Mouse (Mus musculus) mesoderm, embryonic 11.5 days (tissue): ENCODE measurements at regions not wholly inside any gene's neighbourhood (a gene's known extent, or its start where the extent isn't known, plus 50 kb on each side); places are given as distances from the start of the nearest gene placed in this dataset.

ENCODE experiments used
- DNase-seq: peaks from one replicate; pipeline ENCODE4 v3.0.0-alpha.2; 2012; ENCODE audit warnings: low read depth, low spot score

DNA sequence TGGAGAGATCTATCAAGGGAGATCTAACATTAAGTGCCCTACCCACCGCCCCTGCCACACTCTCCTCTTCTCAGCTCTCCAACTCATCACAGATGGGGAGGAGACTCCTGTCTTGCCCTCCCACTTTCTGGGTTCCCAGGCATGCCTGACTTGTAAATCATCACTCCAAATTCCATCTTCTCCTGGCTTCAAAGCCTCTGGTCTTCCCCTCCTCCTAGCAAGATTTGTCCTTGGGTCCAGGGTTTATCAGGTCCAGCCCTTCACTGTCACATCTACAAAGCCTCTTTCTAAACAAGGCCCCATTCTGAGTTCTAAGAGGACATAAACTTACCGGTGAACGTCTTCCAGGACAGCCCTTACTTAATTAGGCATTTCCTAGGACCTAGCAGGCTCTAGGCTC is 73.3 kb upstream of the Col5a1 start:
- DNase-seq = no peak

GRCm38 (mm10) chr2:27813370-27813769 is 72.9 kb upstream of the Col5a1 start:
- DNase-seq = peak; percentile 68

- no peak for DNase-seq
These were observed 67.6 kb upstream of the Col5a1 start for GRCm38 (mm10) chr2:27818656-27819055.

- DNase-seq = no peak
These were observed 59.4 kb upstream of the Col5a1 start for GRCm38 (mm10) chr2:27826826-27827225.

GRCm38 (mm10) chr2:27827582-27827981 is 58.6 kb upstream of the Col5a1 start:
- DNase-seq = no peak

DNA sequence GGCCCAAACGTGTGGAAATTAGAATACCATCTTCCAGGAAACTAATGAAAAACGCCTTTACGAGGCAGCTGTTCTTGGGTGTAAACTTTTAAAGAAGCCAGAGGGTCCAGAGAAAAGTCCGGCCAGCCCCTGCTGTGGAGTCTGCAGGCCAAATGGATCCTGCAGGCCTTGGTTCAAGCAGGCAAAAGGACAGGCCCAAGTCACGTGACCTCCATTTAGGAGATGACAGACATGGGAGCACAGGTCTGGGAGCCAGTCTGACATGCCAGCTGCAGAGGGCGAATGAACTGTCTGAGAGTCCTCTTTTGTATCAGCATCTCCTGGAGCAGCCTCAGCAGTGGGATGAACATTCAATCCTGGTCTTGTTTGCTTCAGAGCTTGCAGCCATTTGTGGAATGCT is 58.0 kb upstream of the Col5a1 start:
- DNase-seq = no peak

DNA sequence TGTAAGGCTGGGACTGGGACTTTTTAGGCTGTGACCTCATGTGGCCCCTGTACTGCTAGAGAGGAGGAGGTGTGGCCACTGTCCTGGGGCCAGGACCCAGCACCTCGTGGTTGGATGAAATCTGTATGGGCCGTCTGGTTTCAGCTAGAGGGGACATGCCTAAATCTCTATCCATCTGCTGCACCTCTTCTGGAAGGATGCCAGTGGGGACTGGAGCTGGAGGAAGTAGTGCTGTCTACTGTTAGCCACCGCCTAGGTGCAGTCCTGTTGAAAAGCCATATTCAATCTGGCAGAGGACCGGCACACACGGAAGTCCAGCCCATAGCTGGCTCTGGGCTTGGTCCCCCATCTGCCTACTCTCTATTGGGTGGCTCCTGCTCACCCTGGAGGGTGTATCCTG is 56.7 kb upstream of the Col5a1 start:
- DNase-seq = no peak

GRCm38 (mm10) chr2:27834971-27835370 is 51.3 kb upstream of the Col5a1 start:
- no peak for DNase-seq

DNA sequence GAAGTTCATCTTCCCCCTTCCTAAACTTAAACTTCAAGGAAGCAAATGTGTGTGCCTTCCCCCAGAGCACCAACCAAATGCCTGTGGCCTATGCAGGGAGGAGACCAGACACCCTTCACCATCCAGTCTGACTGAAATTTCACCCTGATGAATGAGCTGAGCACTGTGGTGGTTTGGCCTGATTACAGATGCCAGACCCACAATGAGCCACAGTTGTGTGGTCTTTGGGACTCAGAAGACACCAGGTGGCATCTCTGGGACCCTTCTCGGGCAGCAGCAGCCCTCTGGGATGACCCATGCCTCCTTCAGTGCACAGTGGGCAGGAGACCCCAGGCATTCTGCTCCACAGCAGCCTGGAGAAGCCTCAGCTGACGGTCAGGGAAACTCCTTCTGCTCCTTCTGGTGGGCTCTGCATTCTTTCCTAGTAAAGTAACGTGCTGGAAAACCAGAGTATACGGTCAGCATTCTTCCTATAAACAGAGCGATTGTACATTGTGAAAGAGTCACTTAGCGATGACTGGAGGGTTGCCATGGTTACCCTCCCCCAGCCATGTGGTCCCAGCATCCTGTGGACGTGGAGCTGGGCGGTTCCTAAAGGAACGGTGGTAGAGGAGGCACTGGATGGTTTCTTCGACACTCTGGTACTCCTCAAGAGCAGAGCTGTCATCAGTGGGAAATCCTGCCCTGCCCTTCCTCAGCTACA is 50.3 kb upstream of the Col5a1 start:
- DNase-seq = peak; percentile 63
